Mouse (Mus musculus): ENCODE data around the gene Eloa. TPM values are rescaled to one million over a fixed set of nuclear protein-coding genes. Genes with fewer than 3 reads are reported as not detected.

Eloa gene
- polyA plus RNA-seq, 1 experiment from 2014 or later, result 79.3 TPM

GRCm38 (mm10) chr4:136020743-136021548 lies 617 bp downstream of the Eloa start:
- under 1% methylated on average over 55 of the region's 62 CpGs for WGBS (ENCODE audit: missing documents)
- no peaks in the 10 kb centered on the region for H3K36me3 ChIP-seq (ENCODE audit: inconsistent target)
- H3K27ac ChIP-seq, result peak overlapping the region; percentile 83
- H3K4me3 ChIP-seq (ENCODE audit: inconsistent target), result peak overlapping the region; percentile 89
- peaks cover 52% of the 10 kb centered on the region for H3K79me2 ChIP-seq (ENCODE audit: inconsistent target)

- WGBS (ENCODE audit: missing documents), result 89% methylated on average over 3 of the region's 3 CpGs
- Histone ChIP-seq H3K79me2 (ENCODE audit: inconsistent target) (peaks cover 100% of the 10 kb centered on the region), H3K4me3 (ENCODE audit: inconsistent target) (no peak overlapping the region), H3K27ac (no peak overlapping the region), H3K36me3 (ENCODE audit: inconsistent target) (peaks cover 32% of the 10 kb centered on the region)
These were observed 5.4 kb downstream of the Eloa start for GRCm38 (mm10) chr4:136016059-136016602.

DNA sequence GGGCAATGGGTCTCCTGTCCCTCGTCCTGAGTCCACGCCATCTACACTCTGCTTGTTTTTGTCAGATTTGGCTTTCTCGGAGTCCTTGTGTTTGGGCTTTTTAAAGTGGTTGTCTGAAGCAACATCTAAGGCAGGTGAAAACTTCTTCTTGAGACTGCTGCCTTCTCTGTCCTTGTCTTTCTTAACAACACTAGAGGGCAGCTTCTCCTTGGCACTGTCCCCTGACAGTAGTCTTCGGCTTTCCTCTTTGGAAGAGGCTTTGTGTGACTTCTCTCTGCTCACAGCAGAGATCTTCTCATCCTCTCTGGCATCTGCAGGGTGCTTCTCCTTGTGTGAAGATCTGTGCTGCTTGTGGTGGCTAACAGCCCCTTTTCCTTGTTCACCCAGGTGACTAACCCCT lies 11.0 kb downstream of the Eloa start:
- peaks cover 81% of the 10 kb centered on the region for H3K36me3 ChIP-seq (ENCODE audit: inconsistent target)
- WGBS (ENCODE audit: missing documents), result 92% methylated on average over 4 of the region's 4 CpGs

DNA sequence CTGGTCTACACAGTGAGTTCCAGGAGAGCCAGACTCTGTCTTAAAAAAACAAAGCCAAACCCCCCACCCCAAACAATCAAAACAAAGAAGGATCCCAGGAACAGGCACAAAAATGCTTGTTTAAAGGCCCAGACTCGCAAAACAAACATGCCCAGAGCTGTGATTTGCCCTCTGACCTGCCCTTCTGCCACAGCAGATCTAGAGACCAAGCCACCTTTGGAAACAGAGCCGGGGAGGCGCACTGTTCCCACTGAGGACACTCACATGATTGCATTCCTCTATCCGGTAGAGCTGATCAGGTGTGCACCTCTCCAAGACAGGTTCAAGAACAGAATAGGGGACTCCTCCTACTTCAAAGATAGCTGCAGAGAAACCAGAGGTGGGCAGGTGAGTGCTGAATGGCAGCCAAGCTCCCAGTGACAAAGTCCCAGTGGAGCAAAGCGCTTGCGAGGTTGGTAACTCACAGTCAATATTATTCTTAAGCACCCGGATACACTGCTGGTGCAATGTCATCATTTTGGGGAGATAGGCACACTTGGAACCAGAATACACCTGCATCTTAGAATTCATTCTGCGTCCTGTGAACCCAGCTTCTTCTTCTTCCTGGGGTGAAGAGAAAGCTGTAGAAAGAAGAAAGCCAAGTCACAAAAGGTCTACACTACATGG lies 12.6 kb downstream of the Eloa start:
- Histone ChIP-seq H3K27ac (no peak overlapping the region), H3K36me3 (ENCODE audit: inconsistent target) (peaks cover 89% of the 10 kb centered on the region), H3K4me3 (ENCODE audit: inconsistent target) (no peak overlapping the region), H3K79me2 (ENCODE audit: inconsistent target) (peaks cover 44% of the 10 kb centered on the region)
- WGBS (ENCODE audit: missing documents), result 97% methylated on average over 8 of the region's 8 CpGs

More for the DNA sequence above, 11.0 kb downstream of the Eloa start:
- Histone ChIP-seq H3K27ac (no peak overlapping the region), H3K4me3 (ENCODE audit: inconsistent target) (no peak overlapping the region), H3K79me2 (ENCODE audit: inconsistent target) (peaks cover 61% of the 10 kb centered on the region)

DNA sequence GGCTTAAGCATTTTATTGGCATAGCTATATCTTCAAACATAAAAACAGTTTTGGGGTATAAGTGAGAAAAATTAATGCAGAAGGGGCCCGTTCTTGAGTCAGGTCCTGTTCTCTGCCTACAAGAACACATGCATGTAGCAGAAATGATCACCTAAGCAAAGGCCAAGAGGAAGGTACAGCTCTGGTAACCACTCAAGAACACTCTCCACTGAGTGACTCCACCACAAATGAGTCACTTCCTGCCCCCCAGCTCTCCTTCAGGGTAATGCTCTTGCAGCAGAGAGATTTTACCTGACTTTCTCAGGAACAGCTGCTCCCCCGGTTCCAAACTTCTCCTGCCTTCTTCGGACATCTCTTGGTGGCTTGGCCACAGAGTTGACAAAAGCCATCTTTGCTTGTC lies 14.7 kb downstream of the Eloa start:
- WGBS (ENCODE audit: missing documents), result 68% methylated on average over 3 of the region's 3 CpGs
- H3K27ac ChIP-seq, result no peak overlapping the region

DNA sequence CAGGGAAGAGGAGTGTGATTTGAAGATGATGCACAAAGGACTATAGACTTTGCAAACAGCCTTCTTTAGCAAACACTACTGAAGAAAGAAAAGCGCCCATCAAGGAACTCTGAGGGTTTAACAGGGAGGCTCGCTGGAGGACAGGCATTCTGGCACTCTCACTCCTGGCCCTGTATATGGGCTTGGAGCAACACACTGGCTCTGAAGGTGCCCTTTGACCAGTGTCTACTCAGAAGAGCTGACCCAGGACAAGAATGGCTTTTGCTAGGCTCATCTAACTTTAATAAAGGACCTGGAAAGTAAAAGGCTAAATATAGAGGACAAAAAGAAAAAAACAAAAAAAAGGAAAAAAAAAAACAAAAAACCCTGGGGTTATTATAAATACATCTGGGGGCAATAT lies 16.6 kb downstream of the Eloa start:
- peaks cover 71% of the 10 kb centered on the region for H3K36me3 ChIP-seq (ENCODE audit: inconsistent target)
- WGBS (ENCODE audit: missing documents), result 91% methylated on average over 1 of the region's 2 CpGs
- H3K4me3 ChIP-seq (ENCODE audit: inconsistent target), result no peak overlapping the region
- H3K27ac ChIP-seq, result no peak overlapping the region
- peaks cover 4% of the 10 kb centered on the region; the same call in 1 of the 2 replicates for H3K79me2 ChIP-seq (ENCODE audit: inconsistent target)

More for the DNA sequence above, 14.7 kb downstream of the Eloa start:
- Histone ChIP-seq H3K79me2 (ENCODE audit: inconsistent target) (peaks cover 23% of the 10 kb centered on the region; the same call in 1 of the 2 replicates), H3K36me3 (ENCODE audit: inconsistent target) (peaks cover 90% of the 10 kb centered on the region), H3K4me3 (ENCODE audit: inconsistent target) (no peak overlapping the region)

DNA sequence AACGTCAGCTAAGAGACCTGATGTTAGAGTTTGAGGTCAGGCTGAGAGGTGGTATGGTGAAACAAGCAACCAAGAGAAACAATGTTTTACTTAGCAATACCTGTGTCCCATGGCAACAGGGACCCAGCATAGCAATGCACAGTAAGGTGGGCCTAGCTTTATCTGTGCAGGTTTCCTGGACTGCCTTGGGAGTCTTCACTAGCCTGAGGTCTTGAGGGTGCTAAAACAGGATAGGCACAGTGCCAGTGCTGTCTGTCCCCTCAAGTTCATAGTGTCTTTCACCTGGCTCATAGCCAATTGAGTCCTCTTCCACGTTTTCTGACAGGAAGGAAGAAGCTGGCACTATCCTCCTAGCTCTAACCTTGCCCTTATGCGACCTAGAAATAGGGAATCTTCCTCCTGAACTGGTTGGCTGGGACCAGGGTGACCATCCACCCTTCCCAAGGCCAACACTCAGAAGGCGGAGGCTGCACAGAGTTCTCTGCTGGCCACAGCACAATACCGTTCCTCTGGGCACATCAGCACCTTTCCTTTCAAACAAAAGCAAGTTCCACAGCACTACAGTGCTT lies 17.4 kb downstream of the Eloa start:
- Histone ChIP-seq H3K27ac (no peak overlapping the region), H3K4me3 (ENCODE audit: inconsistent target) (no peak overlapping the region), H3K36me3 (ENCODE audit: inconsistent target) (peaks cover 64% of the 10 kb centered on the region), H3K79me2 (ENCODE audit: inconsistent target) (no peaks in the 10 kb centered on the region)
- WGBS (ENCODE audit: missing documents), result 80% methylated on average over 4 of the region's 5 CpGs

GRCm38 (mm10) chr4:135995118-135995517 lies 26.4 kb downstream of the Eloa start:
- WGBS (ENCODE audit: missing documents), result 91% methylated on average over 4 of the region's 4 CpGs
- Histone ChIP-seq H3K27ac (no peak overlapping the region), H3K4me3 (ENCODE audit: inconsistent target) (no peak overlapping the region), H3K36me3 (ENCODE audit: inconsistent target) (no peaks in the 10 kb centered on the region), H3K79me2 (ENCODE audit: inconsistent target) (no peaks in the 10 kb centered on the region)

- no peaks in the 10 kb centered on the region for H3K36me3 ChIP-seq (ENCODE audit: inconsistent target)
- H3K4me3 ChIP-seq (ENCODE audit: inconsistent target), result no peak overlapping the region
- no peaks in the 10 kb centered on the region for H3K79me2 ChIP-seq (ENCODE audit: inconsistent target)
- H3K27ac ChIP-seq, result no peak overlapping the region
- WGBS (ENCODE audit: missing documents), result 95% methylated on average over 6 of the region's 6 CpGs
These were observed 27.6 kb downstream of the Eloa start for GRCm38 (mm10) chr4:135993941-135994340.

DNA sequence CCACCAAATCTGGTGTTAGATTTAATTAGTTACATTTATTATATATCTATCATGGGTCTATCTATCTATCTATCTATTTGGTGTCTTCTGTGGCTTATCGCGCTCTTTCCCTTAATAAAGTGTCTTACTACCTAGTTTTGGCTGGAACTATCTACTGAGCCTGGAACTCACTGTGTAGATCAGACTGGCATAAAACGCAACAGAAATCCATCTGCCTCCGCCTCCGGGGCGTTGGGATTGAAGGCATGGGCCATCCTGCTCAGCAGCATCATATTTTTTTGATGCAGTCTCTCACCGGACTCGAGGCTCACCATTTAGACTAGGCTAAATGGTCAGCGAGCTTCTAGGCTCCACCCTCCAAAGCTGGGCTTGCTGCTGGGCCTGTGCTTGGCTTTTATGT lies 33.8 kb downstream of the Eloa start:
- 88% methylated on average over 9 of the region's 9 CpGs for WGBS (ENCODE audit: missing documents)
- Histone ChIP-seq H3K79me2 (ENCODE audit: inconsistent target) (peaks cover 13% of the 10 kb centered on the region; the same call in 1 of the 2 replicates), H3K36me3 (ENCODE audit: inconsistent target) (no peaks in the 10 kb centered on the region), H3K27ac (peak overlapping the region; percentile 60; the same call in 1 of the 2 replicates), H3K4me3 (ENCODE audit: inconsistent target) (peak overlapping the region; percentile 45; the same call in 1 of the 2 replicates)

GRCm38 (mm10) chr4:135986943-135987710 lies 34.4 kb downstream of the Eloa start, which contains the start of gene Pithd1:
Pithd1 (minus strand) TSS chr4:135987264.
- under 1% methylated on average over 74 of the region's 81 CpGs for WGBS (ENCODE audit: missing documents)
- peak within 1 kb of the TSS; percentile 60 for H3K27ac ChIP-seq
- H3K36me3 ChIP-seq (ENCODE audit: inconsistent target), result no peaks in the 10 kb centered on the region

GRCm38 (mm10) chr4:135986301-135986942 lies 35.1 kb downstream of the Eloa start:
- H3K27ac ChIP-seq, result peak overlapping the region; percentile 8; the same call in 1 of the 2 replicates
- 9% methylated on average over 23 of the region's 23 CpGs for WGBS (ENCODE audit: missing documents)

More at GRCm38 (mm10) chr4:135986943-135987710, 34.4 kb downstream of the Eloa start, which contains the start of gene Pithd1:
- Histone ChIP-seq H3K4me3 (ENCODE audit: inconsistent target) (peak within 1 kb of the TSS; percentile 67), H3K79me2 (ENCODE audit: inconsistent target) (peaks cover 13% of the 10 kb centered on the region; the same call in 1 of the 2 replicates)

DNA sequence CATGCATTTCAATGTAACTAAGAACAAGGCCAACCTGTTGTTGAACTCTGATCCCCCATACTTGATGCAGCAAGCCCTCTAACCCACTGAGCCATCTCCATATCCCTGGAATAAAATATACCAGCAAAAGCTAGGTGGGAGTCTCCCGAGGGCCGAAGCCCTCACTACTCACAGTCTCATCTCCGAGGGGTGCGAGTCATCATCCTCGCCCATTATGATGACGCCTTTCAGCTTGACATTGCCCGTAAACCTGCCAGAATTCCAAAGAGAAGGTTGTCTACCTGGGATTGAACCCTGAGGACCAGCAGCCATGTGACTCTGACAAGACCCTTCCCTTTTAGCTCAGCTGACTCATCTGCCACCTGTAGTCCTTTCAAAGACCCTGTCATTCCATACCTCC lies 35.8 kb downstream of the Eloa start:
- Histone ChIP-seq H3K27ac (no peak overlapping the region), H3K79me2 (ENCODE audit: inconsistent target) (peaks cover 13% of the 10 kb centered on the region; the same call in 1 of the 2 replicates), H3K4me3 (ENCODE audit: inconsistent target) (peak overlapping the region; percentile 67; the same call in 1 of the 2 replicates), H3K36me3 (ENCODE audit: inconsistent target) (no peaks in the 10 kb centered on the region)
- 97% methylated on average over 7 of the region's 7 CpGs for whole genome bisulfite sequencing (ENCODE audit: missing documents)

More at GRCm38 (mm10) chr4:135986301-135986942, 35.1 kb downstream of the Eloa start:
- Histone ChIP-seq H3K79me2 (ENCODE audit: inconsistent target) (peaks cover 13% of the 10 kb centered on the region; the same call in 1 of the 2 replicates), H3K4me3 (ENCODE audit: inconsistent target) (peak overlapping the region; percentile 67), H3K36me3 (ENCODE audit: inconsistent target) (no peaks in the 10 kb centered on the region)
